Mouse (Mus musculus): ENCODE data around the gene Gpr19. TPM values are rescaled to one million over a fixed set of nuclear protein-coding genes. Genes with fewer than 3 reads are reported as not detected.
A peak's percentile ranks its signal among the peaks of the same experiment; 100 is the strongest.

Gpr19 gene
- total RNA-seq, 1 experiment = 34.7 TPM

- in situ Hi-C loops (cut with MboI; ENCODE audit: low sequenced_read_pairs in 2 of 2, unreplicated experiment in 2 of 2) = loop anchor here in 1 of 2 experiments (25.0 kb wide), 1 partner anchor 172 kb away; no protein-coding TSS in a partner anchor
- TF ChIP-seq HCFC1 (IDR thresholded peaks at IDR 0.05; ENCODE audit: borderline replicate concordance, insufficient read depth, low read length) (no peak), CHD2 (IDR thresholded peaks at IDR 0.05; ENCODE audit: low read depth, low read length) (no peak), ZNF384 (IDR thresholded peaks at IDR 0.05; ENCODE audit: low read depth, low read length) (no peak), MAFK (IDR thresholded peaks at IDR 0.05; ENCODE audit: insufficient read depth, low read depth, low read length) (no peak)
- Histone ChIP-seq H3K4me1 (ENCODE audit: control insufficient read depth in 2 of 2, insufficient read depth in 2 of 2, low read length in 2 of 2, poor library complexity in 1 of 2) (no peaks in the 10 kb centered on the region), H3K27ac (ENCODE audit: insufficient read depth, low read depth, low read length, poor library complexity, severe bottlenecking) (no peak overlapping the region), H3K9me3 (ENCODE audit: control insufficient read depth, insufficient read depth, low read depth, low read length) (no peaks in the 10 kb centered on the region), H3K4me3 (ENCODE audit: insufficient read depth in 1 of 2, low read depth in 1 of 2, low read length in 2 of 2, poor library complexity in 1 of 2, severe bottlenecking in 1 of 2) (no peak overlapping the region), H3K9ac (ENCODE audit: insufficient read depth, low read depth, low read length, poor library complexity, severe bottlenecking) (no peak overlapping the region), H3K36me3 (ENCODE audit: control insufficient read depth, insufficient read depth, low read length, poor library complexity, severe bottlenecking) (no peaks in the 10 kb centered on the region)
- DNase-seq (ENCODE audit: low read depth, low spot score) = no peak
Observed at GRCm38 (mm10) chr6:134834585-134835251, 63.7 kb downstream of the Gpr19 start.

- Histone ChIP-seq H3K4me3 (ENCODE audit: insufficient read depth in 1 of 2, low read depth in 1 of 2, low read length in 2 of 2, poor library complexity in 1 of 2, severe bottlenecking in 1 of 2) (peak overlapping the region; percentile 82), H3K9ac (ENCODE audit: insufficient read depth, low read depth, low read length, poor library complexity, severe bottlenecking) (peak overlapping the region; percentile 77; the same call in 1 of the 2 replicates), H3K9me3 (ENCODE audit: control insufficient read depth, insufficient read depth, low read depth, low read length) (no peaks in the 10 kb centered on the region), H3K36me3 (ENCODE audit: control insufficient read depth, insufficient read depth, low read length, poor library complexity, severe bottlenecking) (no peaks in the 10 kb centered on the region), H3K4me1 (ENCODE audit: control insufficient read depth in 2 of 2, insufficient read depth in 2 of 2, low read length in 2 of 2, poor library complexity in 1 of 2) (peaks cover 2 to 6% of the 10 kb centered on the region in 2 experiments; a peak in 3 of 4 replicates), H3K27ac (ENCODE audit: insufficient read depth, low read depth, low read length, poor library complexity, severe bottlenecking) (no peak overlapping the region)
- in situ Hi-C loops (cut with MboI; ENCODE audit: low sequenced_read_pairs in 2 of 2, unreplicated experiment in 2 of 2) = loop anchor here in 1 of 2 experiments (25.0 kb wide), 1 partner anchor 168 kb away; no protein-coding TSS in a partner anchor
- no peak for TF ChIP-seq ZC3H11A (IDR thresholded peaks at IDR 0.05; ENCODE audit: borderline replicate concordance, low read depth, low read length)
- TF ChIP-seq ZNF384 (IDR thresholded peaks at IDR 0.05; ENCODE audit: low read depth, low read length) = no peak
- no peak for TF ChIP-seq MAFK (IDR thresholded peaks at IDR 0.05; ENCODE audit: insufficient read depth, low read depth, low read length)
- TF ChIP-seq HCFC1 (IDR thresholded peaks at IDR 0.05; ENCODE audit: borderline replicate concordance, insufficient read depth, low read length) = no peak
- TF ChIP-seq CHD2 (IDR thresholded peaks at IDR 0.05; ENCODE audit: low read depth, low read length) = no peak
- no peak for DNase-seq (ENCODE audit: low read depth, low spot score)
Observed at GRCm38 (mm10) chr6:134830776-134831175, 67.6 kb downstream of the Gpr19 start.

GRCm38 (mm10) chr6:134829786-134830700, 68.3 kb downstream of the Gpr19 start, which contains the start of gene Crebl2:
TSS of gene Crebl2 (plus strand) at chr6:134830154.
- Histone ChIP-seq H3K9ac (ENCODE audit: insufficient read depth, low read depth, low read length, poor library complexity, severe bottlenecking) (peak within 1 kb of the TSS; percentile 77), H3K4me1 (ENCODE audit: control insufficient read depth in 2 of 2, insufficient read depth in 2 of 2, low read length in 2 of 2, poor library complexity in 1 of 2) (peaks cover 2 to 7% of the 10 kb centered on the region in 2 experiments; a peak in 3 of 4 replicates), H3K9me3 (ENCODE audit: control insufficient read depth, insufficient read depth, low read depth, low read length) (no peaks in the 10 kb centered on the region), H3K36me3 (ENCODE audit: control insufficient read depth, insufficient read depth, low read length, poor library complexity, severe bottlenecking) (no peaks in the 10 kb centered on the region), H3K27ac (ENCODE audit: insufficient read depth, low read depth, low read length, poor library complexity, severe bottlenecking) (no peak within 1 kb of the TSS), H3K4me3 (ENCODE audit: insufficient read depth in 1 of 2, low read depth in 1 of 2, low read length in 2 of 2, poor library complexity in 1 of 2, severe bottlenecking in 1 of 2) (peak within 1 kb of the TSS; percentile 82 to 93)
- TF ChIP-seq MAFK (IDR thresholded peaks at IDR 0.05; ENCODE audit: insufficient read depth, low read depth, low read length) (0 out of 2 replicates have a peak, but pooled peaks have one; percentile 4), HCFC1 (IDR thresholded peaks at IDR 0.05; ENCODE audit: borderline replicate concordance, insufficient read depth, low read length) (peak; percentile 100), ZC3H11A (IDR thresholded peaks at IDR 0.05; ENCODE audit: borderline replicate concordance, low read depth, low read length) (no peak), CHD2 (IDR thresholded peaks at IDR 0.05; ENCODE audit: low read depth, low read length) (peak; percentile 57), ZNF384 (IDR thresholded peaks at IDR 0.05; ENCODE audit: low read depth, low read length) (no peak)
- in situ Hi-C loops (cut with MboI; ENCODE audit: low sequenced_read_pairs in 2 of 2, unreplicated experiment in 2 of 2) = loop anchor here in 1 of 2 experiments (25.0 kb wide), 1 partner anchor 168 kb away; no protein-coding TSS in a partner anchor
- peak; percentile 96 for DNase-seq (ENCODE audit: low read depth, low spot score)

GRCm38 (mm10) chr6:134822844-134823243, 75.5 kb downstream of the Gpr19 start:
- in situ Hi-C loops (cut with MboI; ENCODE audit: low sequenced_read_pairs in 2 of 2, unreplicated experiment in 2 of 2) = no loop called here
- Histone ChIP-seq H3K9me3 (ENCODE audit: control insufficient read depth, insufficient read depth, low read depth, low read length) (no peaks in the 10 kb centered on the region), H3K36me3 (ENCODE audit: control insufficient read depth, insufficient read depth, low read length, poor library complexity, severe bottlenecking) (no peaks in the 10 kb centered on the region), H3K4me1 (ENCODE audit: control insufficient read depth in 2 of 2, insufficient read depth in 2 of 2, low read length in 2 of 2, poor library complexity in 1 of 2) (peaks cover 2 to 6% of the 10 kb centered on the region in 2 experiments; a peak in 3 of 4 replicates), H3K9ac (ENCODE audit: insufficient read depth, low read depth, low read length, poor library complexity, severe bottlenecking) (no peak overlapping the region), H3K27ac (ENCODE audit: insufficient read depth, low read depth, low read length, poor library complexity, severe bottlenecking) (no peak overlapping the region), H3K4me3 (ENCODE audit: insufficient read depth in 1 of 2, low read depth in 1 of 2, low read length in 2 of 2, poor library complexity in 1 of 2, severe bottlenecking in 1 of 2) (no peak overlapping the region)
- DNase-seq (ENCODE audit: low read depth, low spot score) = no peak
- TF ChIP-seq ZC3H11A (IDR thresholded peaks at IDR 0.05; ENCODE audit: borderline replicate concordance, low read depth, low read length) (no peak), ZNF384 (IDR thresholded peaks at IDR 0.05; ENCODE audit: low read depth, low read length) (no peak), CHD2 (IDR thresholded peaks at IDR 0.05; ENCODE audit: low read depth, low read length) (no peak)
